ENCODE assay signal across 23 mouse cellular contexts in the genomic region with DNA sequence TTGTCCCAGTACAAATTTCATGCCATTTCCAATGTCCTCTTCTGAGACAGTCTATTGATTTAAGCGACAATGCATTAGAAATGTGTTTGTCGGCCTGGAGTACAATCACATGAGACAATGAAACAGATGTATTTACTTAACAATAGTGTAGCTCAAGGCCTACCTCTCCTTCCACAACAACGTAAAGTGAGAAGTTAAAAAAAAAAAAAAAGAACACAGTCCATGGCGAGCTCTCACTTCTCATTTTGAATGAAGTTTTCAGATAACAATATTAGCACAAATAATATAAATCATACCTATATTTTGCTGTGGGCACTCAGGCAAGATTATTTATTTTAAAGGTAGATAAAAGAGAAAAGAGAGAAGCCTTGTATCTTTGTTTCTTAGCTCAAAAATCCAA. TPM values are rescaled to one million over a fixed set of nuclear protein-coding genes. Genes with fewer than 3 reads are reported as not detected.
A peak's percentile ranks its signal among the peaks of the same experiment; 100 is the strongest.
DNase-seq lines count a peak whose midpoint lies in the region; TF ChIP-seq lines count a peak whose summit lies in the region.
"Had no signal": no experiment of that assay in that cellular context is flagged by ENCODE, and none has a peak within 500 bp of the region (broad histone marks: within the 10 kb centered on the region; RNA-seq: fewer than 3 reads in every experiment).

No protein-coding gene starts in this region.

- no peaks in the 10 kb centered on the region for H3K27me3 ChIP-seq in CH12.LX (replicated peaks)
- H3K27me3 ChIP-seq: embryonic facial prominence, embryonic 15.5 days; forebrain, embryonic 13.5 days; forebrain, embryonic 15.5 days had no signal

- no peak for TF ChIP-seq EP300 in CH12.LX (IDR thresholded peaks at IDR 0.05; ENCODE audit: low read length)

- dilution Hi-C loops in CH12.LX (cut with MboI; ENCODE audit: extremely low pct_ligation_motif_present, extremely low pct_unique_long_range_greater_than_20kb, low sequenced_read_pairs): no loop called here

- intact Hi-C loops in heart, postnatal 36 days (cut with DNase I): no loop called here

- H3K4me1 ChIP-seq in CH12.LX (ENCODE audit: control insufficient read depth in 1 of 2, insufficient read depth in 2 of 2): peaks cover 0 to 15% of the 10 kb centered on the region in 2 experiments; a peak in 1 of 4 replicates
- H3K4me1 ChIP-seq in ES-E14 (ENCODE audit: control insufficient read depth in 2 of 2, insufficient read depth in 2 of 2, low read length in 2 of 2, poor library complexity in 1 of 2): peaks cover 0 to 1% of the 10 kb centered on the region in 2 experiments; a peak in 1 of 4 replicates
- H3K4me1 ChIP-seq: embryonic facial prominence, embryonic 13.5 days; embryonic facial prominence, embryonic 15.5 days; forebrain, embryonic 13.5 days; forebrain, embryonic 15.5 days had no signal

- TF ChIP-seq RAD21 in CH12.LX (IDR thresholded peaks at IDR 0.05; ENCODE audit: low read depth, low read length): no peak

- no peak for DNase-seq in CH12.LX (ENCODE audit: extremely low read depth)
- DNase-seq in ES-E14 (ENCODE audit: low read depth, low spot score): no peak
- peak; percentile 25 for DNase-seq in MEL-GATA-1-ER (ENCODE audit: extremely low read depth, low read depth)
- peak; percentile 2 for DNase-seq in ZHBTc4 (ENCODE audit: low read depth, low spot score)
- DNase-seq in heart, postnatal 36 days: no peak
- DNase-seq in neural tube, embryonic 10.5 days (ENCODE audit: extremely low spot score, low spot score): no peak
- no peak for DNase-seq in gastrocnemius, postnatal 10 days
- no peak for DNase-seq in gastrocnemius, postnatal 4 days (ENCODE audit: low spot score in 2 of 2)
- DNase-seq: adrenal gland, adult 8-10 months; adrenal gland, postnatal 14 days; adrenal gland, postnatal 36 days; B cell, adult 2 months; cerebellum, adult 11-12 months; cerebellum, adult 2 months; cerebellum, adult 9-10 months; cerebellum, postnatal 10 days; cerebellum, postnatal 25 days; embryo, embryonic 11 days; forebrain, postnatal 0 days had no signal

- H3K4me3 ChIP-seq in CH12.LX (replicated peaks in 1 of 3; ENCODE audit: low read depth in 2 of 3, low read length in 2 of 3, poor library complexity in 1 of 3) (no peak overlapping the region), ES-E14 (ENCODE audit: insufficient read depth in 1 of 2, low read depth in 1 of 2, low read length in 2 of 2, poor library complexity in 1 of 2, severe bottlenecking in 1 of 2) (no peak overlapping the region)
- H3K4me3 ChIP-seq: embryonic facial prominence, embryonic 13.5 days; embryonic facial prominence, embryonic 15.5 days; forebrain, embryonic 13.5 days; forebrain, embryonic 15.5 days had no signal

- no peaks in the 10 kb centered on the region for H3K79me2 ChIP-seq in CH12.LX (replicated peaks; ENCODE audit: control insufficient read depth, extremely low read depth, insufficient read depth, poor library complexity, severe bottlenecking)

- no peaks in the 10 kb centered on the region for H3K9me3 ChIP-seq in CH12.LX (replicated peaks; ENCODE audit: low read length)
- no peaks in the 10 kb centered on the region for H3K9me3 ChIP-seq in ES-E14 (ENCODE audit: control insufficient read depth, insufficient read depth, low read depth, low read length)
- H3K9me3 ChIP-seq: embryonic facial prominence, embryonic 13.5 days; embryonic facial prominence, embryonic 15.5 days; forebrain, embryonic 13.5 days; forebrain, embryonic 15.5 days had no signal

- H3K36me3 ChIP-seq in CH12.LX (replicated peaks in 1 of 2; ENCODE audit: control insufficient read depth in 1 of 2, insufficient read depth in 1 of 2, low read length in 1 of 2) (no peaks in the 10 kb centered on the region), ES-E14 (ENCODE audit: control insufficient read depth, insufficient read depth, low read length, poor library complexity, severe bottlenecking) (no peaks in the 10 kb centered on the region)
- H3K36me3 ChIP-seq: embryonic facial prominence, embryonic 13.5 days; embryonic facial prominence, embryonic 15.5 days; forebrain, embryonic 15.5 days had no signal

- TF ChIP-seq CTCF in CH12.LX (conservative IDR thresholded peaks at IDR 0.05 in 1 of 2, IDR thresholded peaks at IDR 0.05 in 1 of 2; ENCODE audit: low read depth in 2 of 2, low read length in 2 of 2): no peak

- H3K9ac ChIP-seq in CH12.LX (ENCODE audit: insufficient read depth, low read depth) (no peak overlapping the region), ES-E14 (ENCODE audit: insufficient read depth, low read depth, low read length, poor library complexity, severe bottlenecking) (no peak overlapping the region)
- H3K9ac ChIP-seq: embryonic facial prominence, embryonic 13.5 days; embryonic facial prominence, embryonic 15.5 days; forebrain, embryonic 13.5 days; forebrain, embryonic 15.5 days; forebrain, postnatal 0 days had no signal

- in situ Hi-C loops in CH12.LX (cut with MboI; ENCODE audit: low pct_ligation_motif_present, low pct_unique_long_range_greater_than_20kb, low sequenced_read_pairs): no loop called here
- in situ Hi-C loops in ES-E14 (cut with MboI; ENCODE audit: low sequenced_read_pairs in 2 of 2, unreplicated experiment in 2 of 2): no loop called here

- H3K4me2 ChIP-seq in CH12.LX (ENCODE audit: insufficient read depth, low read depth, poor library complexity, severe bottlenecking): no peak overlapping the region
- H3K4me2 ChIP-seq: embryonic facial prominence, embryonic 13.5 days; embryonic facial prominence, embryonic 15.5 days; forebrain, embryonic 13.5 days; forebrain, embryonic 15.5 days had no signal

- H3K27ac ChIP-seq in CH12.LX (ENCODE audit: insufficient read depth, low read depth) (no peak overlapping the region), ES-E14 (ENCODE audit: insufficient read depth, low read depth, low read length, poor library complexity, severe bottlenecking) (no peak overlapping the region)
- H3K27ac ChIP-seq: embryonic facial prominence, embryonic 13.5 days; embryonic facial prominence, embryonic 15.5 days; forebrain, embryonic 13.5 days; forebrain, embryonic 15.5 days had no signal

- no peak for TF ChIP-seq POLR2A in CH12.LX (IDR thresholded peaks at IDR 0.05; ENCODE audit: low read depth, low read length)

TF ChIP-seq in CH12.LX, 34 proteins besides CTCF, POLR2A, EP300 and RAD21:
- no peak for TF ChIP-seq MEF2A (IDR thresholded peaks at IDR 0.05; ENCODE audit: borderline replicate concordance, low read depth, low read length)
- TF ChIP-seq MAZ (IDR thresholded peaks at IDR 0.05; ENCODE audit: low read depth, low read length): no peak
- TF ChIP-seq MAX (IDR thresholded peaks at IDR 0.05; ENCODE audit: low read length): no peak
- TF ChIP-seq RCOR1 (conservative IDR thresholded peaks at IDR 0.05; ENCODE audit: low read depth, low read length): no peak
- no peak for TF ChIP-seq POLR2AphosphoS2 (IDR thresholded peaks at IDR 0.05; ENCODE audit: low read depth, low read length)
- no peak for TF ChIP-seq ZMIZ1 (IDR thresholded peaks at IDR 0.05; ENCODE audit: low read depth, low read length)
- no peak for TF ChIP-seq SMC3 (IDR thresholded peaks at IDR 0.05; ENCODE audit: low read depth, low read length)
- TF ChIP-seq ETS1 (conservative IDR thresholded peaks at IDR 0.05; ENCODE audit: low read depth, low read length): no peak
- TF ChIP-seq ZNF384 (IDR thresholded peaks at IDR 0.05; ENCODE audit: low read depth, low read length): 0 out of 2 replicates have a peak, but pooled peaks have one; percentile 15
TF ChIP-seq in CH12.LX: peak in this region for 1.

TF ChIP-seq in ES-E14, 5 proteins besides CTCF, POLR2A, EP300 and RAD21:
- peak; percentile 86 for TF ChIP-seq ZNF384 (IDR thresholded peaks at IDR 0.05; ENCODE audit: low read depth, low read length)
- no peak for TF ChIP-seq HCFC1 (IDR thresholded peaks at IDR 0.05; ENCODE audit: borderline replicate concordance, insufficient read depth, low read length)
- TF ChIP-seq ZC3H11A (IDR thresholded peaks at IDR 0.05; ENCODE audit: borderline replicate concordance, low read depth, low read length): no peak
- no peak for TF ChIP-seq MAFK (IDR thresholded peaks at IDR 0.05; ENCODE audit: insufficient read depth, low read depth, low read length)

RNA-seq across cellular contexts. Expression of a gene that starts 49.8 kb away (rescaled TPM):
- total RNA-seq in CH12.LX (2012; rRNA removed) (3.1 and 3.7 TPM in 2 replicates), CH12.LX (2014; rRNA removed) (5.2 and 5.4 TPM in 2 replicates), ES-E14 (2012; rRNA removed) (9.0 and 10.1 TPM in 2 replicates)
- 6.6 and 7.1 TPM in 2 replicates for polyA plus RNA-seq in CH12.LX (2012; ENCODE audit: insufficient read length, low read depth)
- 10 to 100 TPM; 13.3 to 15.8 TPM for total RNA-seq in heart, postnatal 36 days (2021)
- total RNA-seq in gastrocnemius, postnatal 10 days (2021): 10 to 100 TPM; 11.0 to 12.9 TPM
- total RNA-seq in gastrocnemius, postnatal 4 days (2021): 10 to 100 TPM; 21.1 to 21.2 TPM

Comparison
In these comparisons a context has a peak if more than half of its experiments do, and no peak if none do; other contexts are left out.
1. DNase-seq: peak in MEL-GATA-1-ER (single experiment) and ZHBTc4 (single experiment); none in CH12.LX (single experiment), ES-E14 (single experiment), heart, postnatal 36 days (0 of 2), neural tube, embryonic 10.5 days (single experiment), gastrocnemius, postnatal 10 days (single experiment) and gastrocnemius, postnatal 4 days (0 of 2).